Comparison of ENCODE assay signal across 8 mouse cellular contexts in the genomic region with DNA sequence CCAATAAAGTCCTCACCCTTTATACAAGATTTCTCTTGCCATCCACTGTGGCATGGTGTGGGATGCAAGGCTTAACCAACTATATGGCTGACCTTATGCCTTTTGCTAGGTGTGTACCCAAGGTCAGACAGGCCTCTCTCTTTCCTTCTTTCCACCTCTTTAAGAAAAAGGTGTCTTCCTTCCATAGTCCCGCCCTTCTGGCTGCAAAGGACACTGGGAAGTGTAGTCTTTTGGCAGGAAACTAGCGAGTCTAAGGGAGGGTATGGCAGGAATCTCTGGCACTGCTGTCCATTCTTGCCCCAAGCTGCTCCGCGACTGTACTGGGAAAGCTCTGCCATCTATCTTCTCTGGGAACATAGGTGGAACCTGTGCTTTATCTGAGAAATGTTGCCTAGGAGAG. TPM values are rescaled to one million over a fixed set of nuclear protein-coding genes. Genes with fewer than 3 reads are reported as not detected.
DNase-seq lines count a peak whose midpoint lies in the region; ATAC-seq and TF ChIP-seq lines count a peak whose summit lies in the region.

No protein-coding gene starts in this region.

- H3K9ac ChIP-seq in heart, embryonic 13.5 days, result no peak overlapping the region
- H3K9ac ChIP-seq in hindbrain, postnatal 0 days (replicated peaks; ENCODE audit: low read length), result no peak overlapping the region

- H3K27ac ChIP-seq in heart, embryonic 13.5 days (replicated peaks), result no peak overlapping the region
- H3K27ac ChIP-seq in hindbrain, postnatal 0 days, result no peak overlapping the region

- no peaks in the 10 kb centered on the region for H3K27me3 ChIP-seq in heart, embryonic 13.5 days (replicated peaks)
- no peaks in the 10 kb centered on the region for H3K27me3 ChIP-seq in hindbrain, postnatal 0 days (ENCODE audit: insufficient read depth, low read length)

- H3K9me3 ChIP-seq in heart, embryonic 13.5 days, result no peaks in the 10 kb centered on the region
- H3K9me3 ChIP-seq in hindbrain, postnatal 0 days (ENCODE audit: low read length), result no peaks in the 10 kb centered on the region

- H3K36me3 ChIP-seq in heart, embryonic 13.5 days, result no peaks in the 10 kb centered on the region
- no peaks in the 10 kb centered on the region for H3K36me3 ChIP-seq in hindbrain, postnatal 0 days (ENCODE audit: insufficient read depth, low read length)

- no peak overlapping the region for H3K4me3 ChIP-seq in heart, embryonic 13.5 days
- no peak overlapping the region for H3K4me3 ChIP-seq in hindbrain, postnatal 0 days (ENCODE audit: low read length)

- no peak for ATAC-seq in heart, embryonic 13.5 days (ENCODE audit: extremely low read depth, insufficient number of reproducible peaks, low FRiP score, low TSS enrichment)
- peak; percentile 44; the same call in 1 of the 2 replicates for ATAC-seq in hindbrain, postnatal 0 days
- no peak for ATAC-seq in megakaryocyte progenitor cell, adult 5-6 weeks (replicated peaks; ENCODE audit: poor library complexity)

- 32% methylated on average over 4 of the region's 4 CpGs for WGBS in heart, embryonic 13.5 days
- 44% methylated on average over 4 of the region's 4 CpGs for WGBS in hindbrain, postnatal 0 days

- H3K4me1 ChIP-seq in heart, embryonic 13.5 days, result no peaks in the 10 kb centered on the region
- H3K4me1 ChIP-seq in hindbrain, postnatal 0 days (ENCODE audit: insufficient read depth, low read length), result no peaks in the 10 kb centered on the region

- no peak for DNase-seq in heart, adult 18-20 months
- DNase-seq in thymus, postnatal 4 days, result peak; percentile 17
- DNase-seq in thymus, postnatal 36 days, result no peak
- DNase-seq in hindbrain, postnatal 0 days (ENCODE audit: low spot score), result peak; percentile 53
- DNase-seq in frontal cortex, postnatal 10 days (ENCODE audit: low spot score in 2 of 2), result no peak
- no peak for DNase-seq in thymus, postnatal 10 days (ENCODE audit: low spot score in 2 of 2)

- H3K4me2 ChIP-seq in heart, embryonic 13.5 days, result peak overlapping the region; percentile 47
- H3K4me2 ChIP-seq in hindbrain, postnatal 0 days (ENCODE audit: low read depth, low read length), result no peak overlapping the region

- no peak for TF ChIP-seq CTCF in hindbrain, postnatal 0 days (IDR thresholded peaks at IDR 0.05; ENCODE audit: low read depth)

RNA-seq across cellular contexts. Expression of gene Mfsd1, which starts 29.3 kb away (rescaled TPM):
- 39.5 and 40.3 TPM in 2 replicates for polyA plus RNA-seq in heart, embryonic 13.5 days (2015; fragmentation: Nextera tagmentation; extraction: Ambion mirVana)
- total RNA-seq in heart, adult 18-20 months (2021), result 10 to 100 TPM; 25.1 to 31.4 TPM
- total RNA-seq in hindbrain, postnatal 0 days (2014; rRNA removed), result 31.0 and 35.0 TPM in 2 replicates
- 32.6 and 36.1 TPM in 2 replicates for polyA plus RNA-seq in hindbrain, postnatal 0 days (2015; fragmentation: Nextera tagmentation; extraction: Ambion mirVana)
- total RNA-seq in megakaryocyte progenitor cell, adult 5-6 weeks (2015), result 66.5 and 77.0 TPM in 2 replicates
- total RNA-seq in megakaryocyte progenitor cell, adult 5-6 weeks (2017), result 177 and 181 TPM in 2 replicates

RNA-seq across cellular contexts. Expression of gene Rarres1, which starts 38.0 kb away (rescaled TPM):
- 1.0 and 1.1 TPM in 2 replicates for polyA plus RNA-seq in heart, embryonic 13.5 days (2015; fragmentation: Nextera tagmentation; extraction: Ambion mirVana)
- 1 to 10 TPM in 1 of 2 experiments, under 1 TPM in 1; 0.99 to 1.1 TPM for total RNA-seq in heart, adult 18-20 months (2021)
- total RNA-seq in hindbrain, postnatal 0 days (2014; rRNA removed), result 0.40 and 0.58 TPM in 2 replicates
- polyA plus RNA-seq in hindbrain, postnatal 0 days (2015; fragmentation: Nextera tagmentation; extraction: Ambion mirVana), result 2.7 and 3.4 TPM in 2 replicates
- 0.47 TPM in 1 of 2 replicates, not detected in the other for total RNA-seq in megakaryocyte progenitor cell, adult 5-6 weeks (2015)
- not detected in 2 replicates for total RNA-seq in megakaryocyte progenitor cell, adult 5-6 weeks (2017)

Comparison
In these comparisons a context has a peak if more than half of its experiments do, and no peak if none do; other contexts are left out.
1. DNase-seq: peak in thymus, postnatal 4 days (single experiment) and hindbrain, postnatal 0 days (single experiment); none in heart, adult 18-20 months (0 of 2), thymus, postnatal 36 days (0 of 2), frontal cortex, postnatal 10 days (0 of 2) and thymus, postnatal 10 days (0 of 2).